Mouse (Mus musculus): ENCODE data around the gene Lama1. TPM values are rescaled to one million over a fixed set of nuclear protein-coding genes. Genes with fewer than 3 reads are reported as not detected.

Gene Lama1
- polyA plus RNA-seq, 1 experiment from 2014 or later: 0.72 TPM

- Histone ChIP-seq H3K36me3 (replicated peaks; ENCODE audit: insufficient read depth, low read length) (no peaks in the 10 kb centered on the region), H3K4me2 (ENCODE audit: low read depth, low read length) (no peak overlapping the region), H3K4me3 (ENCODE audit: low read depth, low read length) (no peak overlapping the region), H3K27ac (ENCODE audit: low read depth) (no peak overlapping the region), H3K9ac (replicated peaks) (no peak overlapping the region), H3K9me3 (ENCODE audit: low read length) (no peaks in the 10 kb centered on the region), H3K4me1 (ENCODE audit: insufficient read depth) (no peaks in the 10 kb centered on the region), H3K27me3 (ENCODE audit: insufficient read depth, low read length) (no peaks in the 10 kb centered on the region)
- no peak for DNase-seq
- no peak for ATAC-seq
- no peak for TF ChIP-seq EP300 (IDR thresholded peaks at IDR 0.05; ENCODE audit: low read depth)
- TF ChIP-seq CTCF (IDR thresholded peaks at IDR 0.05; ENCODE audit: low read depth): peak; percentile 47
- 58% methylated on average over 4 of the region's 4 CpGs for WGBS (ENCODE audit: insufficient replicate concordance)
These were observed 82.8 kb downstream of the Lama1 start for GRCm38 (mm10) chr17:67779812-67780211.

- no peak for DNase-seq
- H3K4me1 ChIP-seq (ENCODE audit: insufficient read depth): no peaks in the 10 kb centered on the region
- no peak overlapping the region for H3K4me2 ChIP-seq (ENCODE audit: low read depth, low read length)
- H3K9me3 ChIP-seq (ENCODE audit: low read length): no peaks in the 10 kb centered on the region
- TF ChIP-seq CTCF (IDR thresholded peaks at IDR 0.05; ENCODE audit: low read depth): no peak
- TF ChIP-seq EP300 (IDR thresholded peaks at IDR 0.05; ENCODE audit: low read depth): no peak
- ATAC-seq: no peak
- H3K27ac ChIP-seq (ENCODE audit: low read depth): no peak overlapping the region
- 86% methylated on average over 10 of the region's 10 CpGs for WGBS (ENCODE audit: insufficient replicate concordance)
- H3K9ac ChIP-seq (replicated peaks): no peak overlapping the region
- no peaks in the 10 kb centered on the region for H3K36me3 ChIP-seq (replicated peaks; ENCODE audit: insufficient read depth, low read length)
- H3K4me3 ChIP-seq (ENCODE audit: low read depth, low read length): no peak overlapping the region
- no peaks in the 10 kb centered on the region for H3K27me3 ChIP-seq (ENCODE audit: insufficient read depth, low read length)
These were observed 94.0 kb downstream of the Lama1 start for GRCm38 (mm10) chr17:67791091-67791490.

GRCm38 (mm10) chr17:67809171-67809570, 112.1 kb downstream of the Lama1 start:
- Histone ChIP-seq H3K4me2 (ENCODE audit: low read depth, low read length) (no peak overlapping the region), H3K9me3 (ENCODE audit: low read length) (no peaks in the 10 kb centered on the region), H3K27ac (ENCODE audit: low read depth) (no peak overlapping the region), H3K4me3 (ENCODE audit: low read depth, low read length) (no peak overlapping the region), H3K36me3 (replicated peaks; ENCODE audit: insufficient read depth, low read length) (no peaks in the 10 kb centered on the region; the same call in 1 of the 2 replicates), H3K27me3 (ENCODE audit: insufficient read depth, low read length) (no peaks in the 10 kb centered on the region), H3K9ac (replicated peaks) (no peak overlapping the region), H3K4me1 (ENCODE audit: insufficient read depth) (no peaks in the 10 kb centered on the region)
- WGBS (ENCODE audit: insufficient replicate concordance): 89% methylated on average over 16 of the region's 16 CpGs
- ATAC-seq: no peak
- TF ChIP-seq CTCF (IDR thresholded peaks at IDR 0.05; ENCODE audit: low read depth): no peak
- no peak for TF ChIP-seq EP300 (IDR thresholded peaks at IDR 0.05; ENCODE audit: low read depth)
- no peak for DNase-seq

- WGBS (ENCODE audit: insufficient replicate concordance): 85% methylated on average over 6 of the region's 6 CpGs
- H3K9ac ChIP-seq (replicated peaks): no peak overlapping the region
These were observed 116.6 kb downstream of the Lama1 start for GRCm38 (mm10) chr17:67813666-67814065.

GRCm38 (mm10) chr17:67815720-67816119, 118.7 kb downstream of the Lama1 start:
- TF ChIP-seq CTCF (IDR thresholded peaks at IDR 0.05; ENCODE audit: low read depth): no peak
- no peak for TF ChIP-seq EP300 (IDR thresholded peaks at IDR 0.05; ENCODE audit: low read depth)
- Histone ChIP-seq H3K36me3 (replicated peaks; ENCODE audit: insufficient read depth, low read length) (no peaks in the 10 kb centered on the region), H3K4me1 (ENCODE audit: insufficient read depth) (no peaks in the 10 kb centered on the region), H3K4me3 (ENCODE audit: low read depth, low read length) (no peak overlapping the region), H3K27ac (ENCODE audit: low read depth) (no peak overlapping the region), H3K27me3 (ENCODE audit: insufficient read depth, low read length) (no peaks in the 10 kb centered on the region), H3K9me3 (ENCODE audit: low read length) (no peaks in the 10 kb centered on the region), H3K4me2 (ENCODE audit: low read depth, low read length) (no peak overlapping the region), H3K9ac (replicated peaks) (no peak overlapping the region)
- no peak for DNase-seq
- no peak for ATAC-seq
- 78% methylated on average over 11 of the region's 11 CpGs for WGBS (ENCODE audit: insufficient replicate concordance)

More at GRCm38 (mm10) chr17:67813666-67814065, 116.6 kb downstream of the Lama1 start:
- Histone ChIP-seq H3K36me3 (replicated peaks; ENCODE audit: insufficient read depth, low read length) (no peaks in the 10 kb centered on the region), H3K4me2 (ENCODE audit: low read depth, low read length) (no peak overlapping the region), H3K4me1 (ENCODE audit: insufficient read depth) (no peaks in the 10 kb centered on the region), H3K9me3 (ENCODE audit: low read length) (no peaks in the 10 kb centered on the region), H3K27ac (ENCODE audit: low read depth) (no peak overlapping the region), H3K27me3 (ENCODE audit: insufficient read depth, low read length) (no peaks in the 10 kb centered on the region), H3K4me3 (ENCODE audit: low read depth, low read length) (no peak overlapping the region)
- TF ChIP-seq EP300 (IDR thresholded peaks at IDR 0.05; ENCODE audit: low read depth) (no peak), CTCF (IDR thresholded peaks at IDR 0.05; ENCODE audit: low read depth) (no peak)
- ATAC-seq: no peak
- DNase-seq: no peak

GRCm38 (mm10) chr17:67816916-67817315, 119.9 kb downstream of the Lama1 start:
- no peaks in the 10 kb centered on the region for H3K9me3 ChIP-seq (ENCODE audit: low read length)
- H3K36me3 ChIP-seq (replicated peaks; ENCODE audit: insufficient read depth, low read length): no peaks in the 10 kb centered on the region
- H3K27ac ChIP-seq (ENCODE audit: low read depth): no peak overlapping the region
- H3K4me2 ChIP-seq (ENCODE audit: low read depth, low read length): no peak overlapping the region
- no peak overlapping the region for H3K9ac ChIP-seq (replicated peaks)
- WGBS (ENCODE audit: insufficient replicate concordance): 83% methylated on average over 10 of the region's 10 CpGs
- H3K27me3 ChIP-seq (ENCODE audit: insufficient read depth, low read length): no peaks in the 10 kb centered on the region
- H3K4me3 ChIP-seq (ENCODE audit: low read depth, low read length): no peak overlapping the region
- no peak for ATAC-seq
- DNase-seq: no peak
- TF ChIP-seq CTCF (IDR thresholded peaks at IDR 0.05; ENCODE audit: low read depth) (no peak), EP300 (IDR thresholded peaks at IDR 0.05; ENCODE audit: low read depth) (no peak)
- H3K4me1 ChIP-seq (ENCODE audit: insufficient read depth): no peaks in the 10 kb centered on the region

GRCm38 (mm10) chr17:67827431-67827830, 130.4 kb downstream of the Lama1 start:
- no peak for ATAC-seq
- no peak overlapping the region for H3K9ac ChIP-seq (replicated peaks)
- no peak for DNase-seq
- H3K36me3 ChIP-seq (replicated peaks; ENCODE audit: insufficient read depth, low read length): no peaks in the 10 kb centered on the region
- TF ChIP-seq EP300 (IDR thresholded peaks at IDR 0.05; ENCODE audit: low read depth) (no peak), CTCF (IDR thresholded peaks at IDR 0.05; ENCODE audit: low read depth) (no peak)
- no peak overlapping the region for H3K4me3 ChIP-seq (ENCODE audit: low read depth, low read length)
- H3K27me3 ChIP-seq (ENCODE audit: insufficient read depth, low read length): no peaks in the 10 kb centered on the region
- 92% methylated on average over 3 of the region's 3 CpGs for WGBS (ENCODE audit: insufficient replicate concordance)
- no peaks in the 10 kb centered on the region for H3K9me3 ChIP-seq (ENCODE audit: low read length)
- no peak overlapping the region for H3K27ac ChIP-seq (ENCODE audit: low read depth)
- no peaks in the 10 kb centered on the region for H3K4me1 ChIP-seq (ENCODE audit: insufficient read depth)
- H3K4me2 ChIP-seq (ENCODE audit: low read depth, low read length): no peak overlapping the region
